Mouse (Mus musculus) cerebellum, adult 2 months (tissue): ENCODE results near the gene Gm49373.

Experiments
- CTCF ChIP-seq: fragments of 200-500 bp; IDR thresholded peaks from 2 replicates; pipeline ENCODE4 v1.5.1; 2011; ENCODE audit warnings: low read depth, mild to moderate bottlenecking, control low read depth, low read length, moderate library complexity, borderline replicate concordance; ENCODE audit not compliant: insufficient read depth
- POLR2A ChIP-seq: fragments of 200-500 bp; IDR thresholded peaks from 2 replicates; pipeline ENCODE4 v1.6.1; 2011; ENCODE audit warnings: low read length, control low read depth, borderline replicate concordance; ENCODE audit not compliant: insufficient read depth

DNA sequence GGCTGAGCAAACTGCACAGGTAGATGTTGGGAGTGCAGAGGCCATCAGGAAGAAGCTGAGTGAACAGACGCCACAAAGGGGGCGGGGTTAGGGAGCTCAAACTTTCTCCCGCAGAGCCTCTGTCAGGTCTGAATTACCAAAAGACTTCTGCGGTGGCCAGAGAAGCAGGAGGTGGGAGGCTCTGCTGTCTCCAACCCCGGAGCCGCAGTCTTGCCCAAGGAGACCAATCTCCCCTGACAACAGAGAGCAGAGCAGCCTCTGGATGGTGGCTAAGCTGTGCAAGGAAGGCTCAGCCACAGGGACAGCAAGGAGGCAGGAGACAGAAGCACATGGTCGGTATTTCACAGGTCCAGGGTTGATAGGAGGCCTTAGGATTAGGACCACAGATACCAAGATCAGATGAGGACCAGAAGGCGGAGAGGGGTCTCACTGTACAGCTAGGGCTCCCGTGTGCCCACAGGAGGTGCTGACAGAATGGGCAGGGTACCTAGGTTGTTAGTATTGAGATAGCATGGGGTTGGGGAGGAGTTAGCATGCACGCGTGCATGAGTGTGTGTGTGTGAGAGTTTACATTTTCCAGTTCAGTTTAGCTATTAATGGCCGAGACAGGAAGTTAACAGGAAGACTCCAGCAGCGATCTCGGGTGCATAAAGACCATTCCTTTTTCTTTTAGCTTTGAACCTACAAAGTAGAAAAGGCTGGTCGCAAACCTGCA is 27.7 kb upstream of the Gm49373 start:
- no peak for TF ChIP-seq CTCF
- no peak for TF ChIP-seq POLR2A
